22 mouse cellular contexts compared by ENCODE assay signal in genomic region chr16:13946306-13946705, GRCm38 (mm10). TPM values are rescaled to one million over a fixed set of nuclear protein-coding genes. Genes with fewer than 3 reads are reported as not detected.
"Had no signal": no experiment of that assay in that cellular context is flagged by ENCODE, and none has a peak within 500 bp of the region (broad histone marks: within the 10 kb centered on the region; RNA-seq: fewer than 3 reads in every experiment).

No protein-coding gene starts in this region.

- H3K27ac ChIP-seq: kidney, postnatal 0 days; layer of hippocampus, adult 2 months; left cerebral cortex, adult 2 months; liver, embryonic 13.5 days; neural tube, embryonic 12.5 days; neural tube, embryonic 15.5 days; stomach, embryonic 15.5 days had no signal

- H3K4me2 ChIP-seq: liver, embryonic 13.5 days; midbrain, embryonic 11.5 days; neural tube, embryonic 12.5 days; neural tube, embryonic 15.5 days; stomach, embryonic 15.5 days had no signal

- H3K36me3 ChIP-seq: liver, embryonic 13.5 days; neural tube, embryonic 12.5 days; stomach, embryonic 15.5 days had no signal

- DNase-seq: kidney, adult 2 months; kidney, postnatal 25 days; layer of hippocampus, adult 9-11 months; layer of hippocampus, postnatal 36 days; liver, embryonic 13.5 days; midbrain, embryonic 14.5 days; right cerebral cortex, adult 18-20 months; right cerebral cortex, postnatal 14 days; right cerebral cortex, postnatal 4 days; thymus, postnatal 4 days had no signal

- ATAC-seq: intestine, postnatal 0 days had no signal

- H3K9me3 ChIP-seq: liver, embryonic 13.5 days; neural tube, embryonic 12.5 days; neural tube, embryonic 15.5 days; stomach, embryonic 15.5 days had no signal

- H3K4me1 ChIP-seq: liver, embryonic 13.5 days; neural tube, embryonic 12.5 days; stomach, embryonic 15.5 days had no signal

- H3K9ac ChIP-seq: liver, embryonic 13.5 days; neural tube, embryonic 12.5 days; neural tube, embryonic 15.5 days; stomach, embryonic 15.5 days had no signal

- H3K27me3 ChIP-seq: neural tube, embryonic 15.5 days had no signal

- H3K4me3 ChIP-seq: layer of hippocampus, adult 2 months; left cerebral cortex, adult 2 months; liver, embryonic 13.5 days; neural tube, embryonic 12.5 days; neural tube, embryonic 15.5 days; stomach, embryonic 15.5 days had no signal

RNA-seq across cellular contexts. Expression of gene 2900011O08Rik, which starts 40.1 kb away (rescaled TPM):
- total RNA-seq: liver, adult 2 months; megakaryocyte-erythroid progenitor cell, adult 5-6 weeks had no signal
- polyA plus RNA-seq: liver, adult 2 months had no signal

RNA-seq across cellular contexts. Expression of gene Ifitm7, which starts 40.4 kb away (rescaled TPM):
- total RNA-seq: liver, adult 2 months; megakaryocyte-erythroid progenitor cell, adult 5-6 weeks had no signal
- polyA plus RNA-seq: intestine, embryonic 14.5 days; intestine, postnatal 0 days; large intestine, adult 2 months; liver, adult 2 months; liver, embryonic 13.5 days; stomach, embryonic 15.5 days had no signal
